Mouse (Mus musculus) layer of hippocampus, postnatal 10 days (tissue): ENCODE results near the gene Kctd6. TPM values are rescaled to one million over a fixed set of nuclear protein-coding genes. Genes with fewer than 3 reads are reported as not detected.
"Not testable (repeated sequence)": the region's sequence is repeated elsewhere in the genome, so short reads cannot be mapped to it uniquely, and the experiment has no call there.

Experiments used
- DNase-seq, 2 experiments: peaks; one replicate each; pipeline ENCODE4 v3.0.0; 2021; ENCODE audit warnings: low spot score in 2 of 2
- total RNA-seq, 2 experiments: library from RNA; stranded (reverse); gene quantifications; 2 replicates each; pipeline ENCODE4 v1.2.3; 2021

The Kctd6 gene
- total RNA-seq, 2 experiments from 2014 or later = 33.4 to 36.3 TPM

DNA sequence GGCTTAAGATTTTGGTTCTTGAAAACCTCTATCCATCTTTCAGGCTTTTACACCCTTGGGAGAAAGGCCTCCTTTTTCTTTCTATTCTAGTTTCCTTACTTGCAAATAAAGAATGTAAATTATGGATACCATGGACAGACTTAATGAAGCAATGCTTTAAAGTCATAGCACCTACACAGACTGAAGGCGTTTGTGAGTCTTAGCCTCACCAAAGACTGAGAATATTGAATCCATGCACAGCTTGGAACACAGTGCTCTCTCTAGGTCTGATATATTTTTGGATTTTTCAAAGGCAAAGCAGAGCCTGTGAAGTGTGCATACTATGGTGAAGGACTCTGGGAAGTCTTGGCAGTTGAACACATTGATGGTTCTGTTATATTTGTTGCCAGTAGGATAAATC, 35.3 kb downstream of the Kctd6 start:
- no peak for DNase-seq

- DNase-seq = no peak
These were observed 36.4 kb downstream of the Kctd6 start for GRCm38 (mm10) chr14:8250141-8250871.

DNA sequence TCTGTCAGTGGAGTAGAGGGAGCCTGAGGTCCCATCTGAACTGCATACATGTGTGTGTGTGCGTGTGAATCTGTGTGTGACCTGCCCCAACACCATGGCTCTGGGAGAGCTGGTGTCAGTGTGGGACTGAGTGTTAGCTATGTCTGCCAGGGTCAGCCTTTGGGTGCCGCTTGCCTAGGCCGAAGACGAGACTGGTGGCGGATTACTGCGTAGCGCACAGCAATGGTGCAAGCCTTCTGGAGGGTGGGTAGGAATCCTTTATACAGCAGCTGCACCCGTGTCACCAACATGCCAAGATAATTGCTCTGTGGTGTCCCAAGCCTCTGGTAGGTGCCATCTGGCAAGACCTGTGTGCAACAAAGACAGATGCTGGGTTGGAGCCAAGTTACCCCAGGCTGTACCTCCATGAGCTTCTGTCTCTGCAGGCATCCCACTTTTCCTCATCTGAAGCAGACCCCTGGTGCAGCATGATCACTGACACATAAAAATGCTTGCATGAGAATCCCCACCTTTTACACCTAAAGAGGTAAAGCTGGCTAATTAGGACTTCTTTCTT, 37.5 kb downstream of the Kctd6 start:
- no peak for DNase-seq

DNA sequence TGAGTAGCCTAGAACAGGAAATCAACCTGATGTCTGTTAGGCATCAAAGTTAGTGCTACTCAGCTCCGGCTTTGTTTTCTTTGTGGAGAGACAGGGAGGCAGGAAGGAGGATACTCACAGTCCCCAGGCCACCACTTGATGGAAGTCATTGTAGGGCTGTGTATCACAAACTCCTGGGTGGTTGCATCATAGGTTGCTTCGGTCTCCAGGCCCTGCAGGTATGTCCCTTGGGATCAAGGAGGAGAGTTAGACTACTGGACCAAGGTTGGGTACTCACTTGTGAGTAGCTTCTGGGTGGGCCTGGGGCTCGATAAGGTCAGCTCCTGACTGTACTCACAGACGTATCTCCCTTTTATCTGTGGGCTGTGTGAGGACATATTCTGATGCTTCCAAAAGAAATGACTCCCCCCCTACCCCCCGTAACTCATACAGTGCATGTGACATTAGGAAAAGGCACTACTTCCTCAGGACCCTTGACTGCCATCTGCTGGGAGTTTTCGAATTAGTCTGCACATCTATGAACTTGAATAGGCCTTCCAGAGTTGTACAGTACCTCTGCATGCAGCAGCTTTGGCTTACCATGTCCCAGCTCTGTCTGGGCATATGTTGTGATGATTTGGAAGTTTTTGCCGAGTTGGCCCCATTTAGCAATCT, 41.3 kb downstream of the Kctd6 start:
- DNase-seq = peak; percentile 76 to 81

- DNase-seq = no peak
These were observed 42.1 kb downstream of the Kctd6 start for GRCm38 (mm10) chr14:8256072-8256471.

GRCm38 (mm10) chr14:8256881-8257280, 42.9 kb downstream of the Kctd6 start:
- no peak for DNase-seq

DNA sequence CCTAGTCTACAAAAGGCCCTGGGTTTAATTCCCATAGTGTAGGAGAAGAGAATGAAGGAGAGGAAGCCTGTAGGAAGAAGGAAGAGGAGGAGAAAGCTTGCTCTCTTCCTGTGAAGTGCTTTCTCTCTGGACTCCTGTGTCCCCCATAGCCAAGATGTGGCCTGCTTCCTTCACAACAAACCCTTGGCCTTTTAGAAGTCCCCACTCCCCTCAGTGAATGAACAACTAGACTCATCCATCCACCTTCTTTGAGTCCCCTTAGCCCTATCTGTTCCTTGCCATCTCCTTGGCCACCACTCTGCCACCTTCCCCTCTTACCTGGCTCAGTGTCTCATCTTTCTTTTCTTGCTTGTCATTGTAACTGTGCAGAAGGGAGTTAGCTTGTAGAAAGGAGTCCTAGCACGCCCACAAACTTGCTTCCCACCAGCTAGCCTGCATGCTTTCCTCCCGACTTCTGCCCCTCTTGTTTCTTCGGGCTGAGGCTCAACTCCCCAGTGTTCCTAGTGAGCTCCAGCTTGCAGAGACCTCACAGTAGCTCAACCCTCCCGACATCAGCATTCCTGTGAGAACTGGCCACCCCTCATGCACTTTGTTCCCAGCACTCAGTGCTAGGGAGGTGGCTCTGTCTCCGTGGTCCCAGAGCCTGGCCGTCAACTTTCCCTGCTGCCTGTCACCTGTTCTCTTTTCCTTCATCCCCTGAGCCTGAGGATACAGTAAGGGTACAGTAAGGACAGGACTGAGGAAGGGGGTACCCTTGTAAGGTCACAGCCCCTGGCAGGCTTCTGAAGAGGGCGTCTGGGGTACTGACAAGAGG, 43.8 kb downstream of the Kctd6 start:
- DNase-seq = no peak

DNA sequence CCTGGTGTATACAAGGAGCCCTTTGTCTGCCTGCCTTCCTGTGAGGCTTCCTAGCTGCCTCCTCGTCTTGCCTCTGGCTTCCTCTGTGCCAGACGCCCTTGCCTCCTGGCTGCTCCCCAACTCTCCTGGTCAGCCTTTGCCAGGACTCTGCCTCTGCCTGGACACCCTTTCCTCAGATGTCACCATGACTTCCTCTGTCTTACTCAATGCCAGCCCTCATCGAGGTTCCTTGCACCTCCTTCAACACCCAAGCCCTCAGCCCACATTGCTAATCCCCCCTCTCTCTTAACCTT, 44.3 kb downstream of the Kctd6 start:
- peak in 1 of 2 experiments; percentile 34 for DNase-seq

DNA sequence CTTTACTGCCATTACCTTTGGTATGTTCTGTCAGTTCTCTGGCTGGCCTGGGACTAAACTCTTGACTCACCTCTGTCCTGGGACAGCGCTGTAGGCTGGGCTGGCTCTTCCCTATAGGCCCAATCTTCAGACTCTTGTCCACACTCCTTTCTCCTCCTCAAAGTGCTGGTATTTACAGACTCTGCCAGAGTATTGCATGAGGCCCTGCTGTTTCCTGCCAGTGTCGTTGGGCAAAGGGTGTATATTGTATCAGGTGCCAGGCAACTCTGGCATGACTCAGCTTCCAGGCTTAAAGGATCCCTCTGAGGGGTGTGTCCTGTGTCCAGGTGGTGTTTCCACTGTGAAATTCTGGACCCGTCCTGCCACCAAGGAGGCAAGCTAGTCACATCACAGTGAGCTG, 44.8 kb downstream of the Kctd6 start:
- DNase-seq = no peak

DNA sequence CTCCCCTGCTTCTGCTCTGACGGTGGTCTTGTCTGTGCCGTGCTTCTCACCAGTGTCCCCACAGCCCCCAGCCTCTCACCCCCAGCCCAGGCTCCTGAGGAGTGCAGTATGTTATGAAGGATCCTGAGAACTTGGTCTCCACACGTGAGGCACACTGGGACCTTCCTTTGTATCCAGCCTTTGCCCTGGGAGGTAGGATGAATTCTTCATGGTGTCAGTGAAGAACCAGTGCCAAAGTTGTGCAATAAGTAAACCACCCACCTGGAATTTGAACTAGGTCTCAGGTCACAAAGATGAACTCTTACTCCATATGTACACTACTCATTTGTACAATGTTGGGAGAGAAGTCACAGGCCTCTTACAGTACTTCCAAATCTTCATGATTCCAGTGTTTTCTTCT, 45.2 kb downstream of the Kctd6 start, which contains the start of gene Acox2:
TSS of gene Acox2 (minus strand) at position 188 of the 400 bp plus-strand sequence.
- no peak for DNase-seq

GRCm38 (mm10) chr14:8260214-8260613, 46.3 kb downstream of the Kctd6 start:
- no peak for DNase-seq

GRCm38 (mm10) chr14:8262242-8262641, 48.3 kb downstream of the Kctd6 start:
- no peak for DNase-seq

DNA sequence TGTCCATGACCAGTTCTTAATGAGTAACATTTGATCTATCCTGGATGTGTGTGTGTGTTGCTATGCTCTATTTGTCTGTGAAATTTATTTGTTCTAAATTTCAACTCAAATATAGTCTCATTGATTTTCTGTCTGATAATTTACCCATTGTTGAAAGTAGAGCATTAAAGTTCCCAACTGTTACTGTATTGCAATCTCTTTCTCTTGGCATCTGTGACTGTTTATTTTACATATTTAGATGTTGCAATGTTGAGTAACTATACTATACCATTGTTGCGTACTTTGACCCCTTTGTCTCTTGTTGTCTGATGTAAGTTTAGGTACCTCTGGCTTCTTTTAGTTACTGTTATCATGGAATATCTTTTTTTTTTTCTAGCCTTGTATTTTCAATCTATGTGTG, 50.4 kb downstream of the Kctd6 start:
- DNase-seq = no peak

DNA sequence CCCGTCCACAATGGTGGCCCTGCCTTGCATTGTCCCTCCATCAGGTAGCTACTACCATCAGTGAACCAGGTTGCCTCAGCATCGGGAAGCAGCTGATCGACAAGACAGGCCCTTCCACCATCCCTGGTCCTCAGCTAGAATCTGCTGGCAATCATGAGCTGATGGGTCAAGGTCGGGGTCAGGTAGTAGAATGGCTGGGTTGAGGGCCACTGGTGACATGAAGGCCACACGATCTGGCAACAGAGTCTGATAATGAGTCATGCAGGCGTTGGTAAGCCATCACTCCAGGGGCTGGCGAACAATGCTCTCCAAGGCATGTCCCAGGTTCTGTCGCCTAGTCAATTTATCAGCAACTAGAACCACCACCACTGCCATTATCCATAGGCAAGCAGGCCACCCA, 57.3 kb downstream of the Kctd6 start:
- DNase-seq = not testable (repeated sequence)

Other genes starting within 250 kb of the Kctd6 start
- gene Dnase1l3, start 219.6 kb upstream of the Kctd6 start, total RNA-seq = under 1 TPM in 1 of 2 experiments, not detected in 1; 0.07 TPM
- gene Abhd6, start 211.2 kb upstream of the Kctd6 start, total RNA-seq = 10 to 100 TPM; 41.7 to 42.6 TPM
- gene Rpp14, start 133.8 kb upstream of the Kctd6 start, total RNA-seq = 10 to 100 TPM; 20.2 to 25.7 TPM
- gene Pxk, start 115.9 kb upstream of the Kctd6 start, total RNA-seq = 10 to 100 TPM; 26.1 to 27.2 TPM
- gene Pdhb, start 41.1 kb upstream of the Kctd6 start, total RNA-seq = 100 to 1,000 TPM; 176 to 183 TPM
- under 1 TPM; 0.49 to 0.50 TPM for gene Acox2, start 45.2 kb downstream of the Kctd6 start, total RNA-seq
- 100 to 1,000 TPM in 1 of 2 experiments, 10 to 100 TPM in 1; 80.4 to 105 TPM for gene Fam107a, start 103.9 kb downstream of the Kctd6 start, total RNA-seq
- gene Oit1, start 164.6 kb downstream of the Kctd6 start, total RNA-seq = not detected